Mouse (Mus musculus) limb, embryonic 12.5 days (tissue): ENCODE measurements at regions not wholly inside any gene's neighbourhood (a gene's known extent, or its start where the extent isn't known, plus 50 kb on each side); places are given as distances from the start of the nearest gene placed in this dataset.
A peak's percentile ranks its signal among the peaks of the same experiment; 100 is the strongest.

Experiments
- ATAC-seq: fragments of 200-750 bp; cut with Nextera tagmentation; 2 replicates; pipeline ENCODE4 v1.8.0; 2017; ENCODE audit warnings: low read depth, moderate TSS enrichment; ENCODE audit not compliant: insufficient number of reproducible peaks, insufficient read depth, low FRiP score, low TSS enrichment
- H3K27ac ChIP-seq: fragments of 300-500 bp; sonication (generic); 2 replicates; pipeline ENCODE4 v1.5.1; 2016; ENCODE audit warnings: mild to moderate bottlenecking, moderate library complexity
- H3K27me3 ChIP-seq: fragments of 300-500 bp; sonication (generic); 2 replicates; pipeline ENCODE4 v1.6.1; 2016; ENCODE audit warnings: mild to moderate bottlenecking, moderate library complexity
- H3K36me3 ChIP-seq: fragments of 300-500 bp; sonication (generic); 2 replicates; pipeline ENCODE4 v1.6.1; 2016; ENCODE audit warnings: mild to moderate bottlenecking, moderate library complexity
- H3K4me1 ChIP-seq: fragments of 300-500 bp; sonication (generic); replicated peaks from 2 replicates; pipeline ENCODE4 v1.6.1; 2016
- H3K4me2 ChIP-seq: fragments of 300-500 bp; sonication (generic); 2 replicates; pipeline ENCODE4 v1.6.1; 2016; ENCODE audit warnings: mild to moderate bottlenecking, moderate library complexity
- H3K4me3 ChIP-seq: fragments of 300-500 bp; sonication (generic); replicated peaks from 2 replicates; pipeline ENCODE4 v1.5.1; 2016; ENCODE audit warnings: mild to moderate bottlenecking
- H3K9ac ChIP-seq: fragments of 300-500 bp; sonication (generic); replicated peaks from 2 replicates; pipeline ENCODE4 v1.6.1; 2016; ENCODE audit warnings: mild to moderate bottlenecking, moderate library complexity
- H3K9me3 ChIP-seq: fragments of 300-500 bp; sonication (generic); 2 replicates; pipeline ENCODE4 v1.6.1; 2016; ENCODE audit warnings: mild to moderate bottlenecking, moderate library complexity
- WGBS: fragments of 180-500 bp; shearing (Covaris S2); methylation state at CpG from one replicate; pipeline ENCODE4 v1.1.7; 2016; 5-methylcytosine and 5-hydroxymethylcytosine counted together

DNA sequence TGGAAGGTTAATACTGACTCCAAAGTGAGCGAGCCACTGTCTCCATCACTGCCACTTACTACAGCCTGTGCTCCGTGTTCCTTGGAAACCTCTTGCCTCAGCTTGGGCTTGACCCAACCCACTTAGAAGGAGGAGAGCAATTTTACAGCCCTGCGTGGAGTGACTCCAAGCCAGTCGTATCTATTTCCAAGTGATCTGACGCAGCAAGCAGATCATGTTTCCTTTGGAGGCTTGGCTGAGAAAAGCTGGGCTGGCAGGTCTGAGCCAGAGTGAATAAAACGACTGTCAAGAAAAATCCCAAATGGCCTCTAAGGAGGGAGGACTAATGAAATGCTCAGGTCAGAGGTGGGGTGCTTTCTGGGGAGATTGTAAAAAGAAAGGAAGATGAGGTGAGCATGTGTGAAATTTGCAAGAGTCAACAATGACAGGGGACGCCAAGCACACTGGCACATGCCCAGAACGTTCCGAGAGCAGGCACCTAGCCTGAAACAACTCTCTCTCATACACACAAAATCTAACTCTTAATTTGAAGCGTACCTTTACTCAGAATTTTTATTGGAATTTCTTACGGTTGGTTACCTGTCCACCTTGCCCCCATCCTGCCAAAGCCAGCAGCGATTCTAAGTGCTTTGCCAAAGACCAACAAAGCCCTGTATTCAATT lies 225.5 kb downstream of the Zfp36l1 start:
- Histone ChIP-seq H3K36me3 (no peaks in the 10 kb centered on the region), H3K4me1 (peaks cover 36% of the 10 kb centered on the region), H3K27ac (peak overlapping the region; percentile 60; the same call in 1 of the 2 replicates), H3K4me3 (no peak overlapping the region), H3K4me2 (0 out of 2 replicates have a peak overlapping the region, but pooled peaks have one; percentile 2), H3K27me3 (no peaks in the 10 kb centered on the region), H3K9ac (no peak overlapping the region), H3K9me3 (no peaks in the 10 kb centered on the region)
- peak; percentile 60; the same call in 1 of the 2 replicates for ATAC-seq
- WGBS, result 28% methylated on average over 12 of the region's 12 CpGs

DNA sequence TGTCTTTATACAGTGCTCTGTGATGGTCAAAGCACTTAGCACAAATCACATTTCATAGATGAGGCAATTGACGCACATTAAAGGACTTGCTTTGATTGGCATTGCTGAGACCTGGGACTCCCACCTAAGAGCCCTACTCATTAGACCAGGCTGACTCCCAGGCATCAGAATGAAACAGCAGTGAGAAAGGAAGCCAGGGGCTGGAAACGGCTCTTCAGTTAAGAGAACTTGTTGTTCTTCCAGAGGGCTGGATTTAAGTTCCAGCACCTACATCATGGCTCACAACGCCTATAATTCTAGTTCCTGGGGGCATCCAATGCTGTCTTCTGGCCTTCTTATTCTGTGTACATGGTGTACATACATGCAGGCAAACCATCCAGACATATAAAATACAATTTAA lies 226.3 kb downstream of the Zfp36l1 start:
- Histone ChIP-seq H3K27ac (no peak overlapping the region), H3K36me3 (no peaks in the 10 kb centered on the region), H3K27me3 (no peaks in the 10 kb centered on the region), H3K4me3 (no peak overlapping the region), H3K9ac (no peak overlapping the region; the same call in 1 of the 2 replicates), H3K4me2 (no peak overlapping the region), H3K4me1 (peaks cover 39% of the 10 kb centered on the region), H3K9me3 (no peaks in the 10 kb centered on the region)
- no peak for ATAC-seq
- WGBS, result 67% methylated on average over 3 of the region's 3 CpGs

DNA sequence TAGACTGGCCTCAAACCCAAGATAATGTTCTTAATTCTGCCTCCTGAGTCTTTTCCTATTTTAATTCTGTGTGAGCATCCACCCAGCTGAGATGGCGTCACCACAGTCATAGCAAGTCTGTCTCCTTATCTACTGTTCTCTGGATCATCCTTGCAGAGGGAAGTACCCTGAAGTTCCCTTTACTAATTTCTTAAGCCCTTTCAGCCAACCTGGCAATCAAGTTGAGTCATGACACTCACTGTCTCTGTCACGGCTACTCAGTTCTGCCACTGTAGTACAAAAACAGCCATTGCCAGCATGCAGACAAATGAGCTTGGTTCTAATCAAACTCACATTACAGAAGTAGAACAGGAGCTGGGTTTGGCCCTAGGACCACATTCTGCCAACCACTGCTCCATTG lies 227.5 kb downstream of the Zfp36l1 start:
- Histone ChIP-seq H3K9me3 (no peaks in the 10 kb centered on the region), H3K4me1 (peaks cover 42% of the 10 kb centered on the region), H3K4me2 (no peak overlapping the region), H3K4me3 (no peak overlapping the region), H3K27me3 (no peaks in the 10 kb centered on the region), H3K36me3 (no peaks in the 10 kb centered on the region), H3K27ac (no peak overlapping the region), H3K9ac (no peak overlapping the region)
- ATAC-seq, result no peak
- WGBS, result 89% methylated on average over 2 of the region's 2 CpGs

DNA sequence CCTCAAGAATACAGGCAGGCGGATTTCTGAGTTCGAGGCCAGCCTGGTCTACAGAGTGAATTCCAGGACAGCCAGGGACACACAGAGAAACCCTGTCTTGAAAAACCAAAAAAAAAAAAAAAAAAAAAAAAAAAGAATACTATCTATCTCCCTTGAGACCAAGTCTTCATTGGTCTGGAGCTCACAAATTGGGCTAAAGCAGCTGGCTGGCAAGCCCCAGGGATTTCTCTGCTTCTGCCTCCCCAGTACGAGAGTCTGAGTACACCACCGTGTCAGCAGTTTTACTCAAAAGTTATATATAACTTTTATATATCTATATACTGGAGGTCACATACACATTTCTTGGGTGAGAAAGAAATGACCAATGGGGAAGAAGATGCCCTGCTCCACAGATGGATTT lies 229.2 kb downstream of the Zfp36l1 start:
- WGBS, result 92% methylated on average over 4 of the region's 4 CpGs
- no peaks in the 10 kb centered on the region for H3K9me3 ChIP-seq
- no peak overlapping the region for H3K27ac ChIP-seq
- H3K36me3 ChIP-seq, result no peaks in the 10 kb centered on the region
- H3K27me3 ChIP-seq, result no peaks in the 10 kb centered on the region
- ATAC-seq, result no peak
- H3K4me3 ChIP-seq, result no peak overlapping the region
- H3K4me1 ChIP-seq, result peaks cover 59% of the 10 kb centered on the region
- H3K4me2 ChIP-seq, result no peak overlapping the region
- H3K9ac ChIP-seq, result no peak overlapping the region

DNA sequence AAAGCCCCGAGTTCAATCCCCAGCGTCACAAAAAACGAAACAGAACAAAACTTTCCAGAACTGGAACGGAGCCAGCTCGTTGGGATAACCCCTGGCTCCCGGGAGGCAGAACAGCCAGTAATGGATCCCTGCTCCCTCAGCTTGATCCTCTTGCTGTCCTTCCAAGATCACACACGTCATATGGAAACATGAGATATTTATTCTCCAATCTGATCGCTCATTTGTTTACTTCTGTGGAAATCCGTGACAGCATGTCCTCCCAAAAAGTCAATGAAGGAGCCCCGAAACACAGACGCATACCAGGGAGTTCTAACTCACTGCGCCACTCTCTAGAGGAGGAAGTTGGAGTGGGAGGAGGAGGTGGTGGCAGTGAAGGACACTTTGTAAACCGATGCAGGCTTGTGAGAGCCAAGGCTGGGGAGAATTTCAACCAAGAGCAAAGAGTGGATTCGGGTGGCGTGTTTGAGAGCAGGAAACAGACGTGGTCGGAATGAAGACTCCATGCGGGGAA lies 232.0 kb downstream of the Zfp36l1 start:
- no peak overlapping the region for H3K4me2 ChIP-seq
- peaks cover 48% of the 10 kb centered on the region for H3K4me1 ChIP-seq

DNA sequence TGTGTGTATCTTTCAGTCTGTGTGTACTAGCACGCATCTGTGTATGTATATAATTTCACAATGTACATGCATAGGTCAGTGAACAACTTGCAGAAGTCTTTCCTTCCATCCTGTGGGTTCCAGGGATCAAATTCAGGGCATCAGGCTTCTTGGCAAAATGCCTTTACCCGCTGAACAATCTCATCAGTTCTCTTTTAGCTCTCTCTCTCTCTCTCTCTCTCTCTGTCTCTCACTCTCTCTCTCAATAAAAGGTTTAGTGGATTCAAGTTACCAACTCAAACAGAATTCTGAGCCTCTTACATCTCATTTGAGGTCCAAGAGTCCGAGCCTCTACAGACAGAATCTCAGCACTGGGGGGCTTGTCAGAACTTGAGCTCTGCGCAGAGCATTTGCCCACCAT lies 232.5 kb downstream of the Zfp36l1 start:
- Histone ChIP-seq H3K4me3 (no peak overlapping the region), H3K4me2 (no peak overlapping the region), H3K36me3 (no peaks in the 10 kb centered on the region), H3K9me3 (peaks cover 7% of the 10 kb centered on the region; the same call in 1 of the 2 replicates), H3K27ac (peak overlapping the region; percentile 92), H3K9ac (no peak overlapping the region), H3K4me1 (peaks cover 44% of the 10 kb centered on the region), H3K27me3 (no peaks in the 10 kb centered on the region)
- WGBS, result 58% methylated on average over 4 of the region's 4 CpGs
- ATAC-seq, result no peak

More for the DNA sequence above, 232.0 kb downstream of the Zfp36l1 start:
- peak overlapping the region; percentile 92 for H3K27ac ChIP-seq
- peaks cover 2% of the 10 kb centered on the region; the same call in 1 of the 2 replicates for H3K9me3 ChIP-seq
- H3K27me3 ChIP-seq, result no peaks in the 10 kb centered on the region
- H3K36me3 ChIP-seq, result no peaks in the 10 kb centered on the region
- H3K9ac ChIP-seq, result no peak overlapping the region
- 47% methylated on average over 18 of the region's 18 CpGs for WGBS
- no peak overlapping the region for H3K4me3 ChIP-seq
- no peak for ATAC-seq

DNA sequence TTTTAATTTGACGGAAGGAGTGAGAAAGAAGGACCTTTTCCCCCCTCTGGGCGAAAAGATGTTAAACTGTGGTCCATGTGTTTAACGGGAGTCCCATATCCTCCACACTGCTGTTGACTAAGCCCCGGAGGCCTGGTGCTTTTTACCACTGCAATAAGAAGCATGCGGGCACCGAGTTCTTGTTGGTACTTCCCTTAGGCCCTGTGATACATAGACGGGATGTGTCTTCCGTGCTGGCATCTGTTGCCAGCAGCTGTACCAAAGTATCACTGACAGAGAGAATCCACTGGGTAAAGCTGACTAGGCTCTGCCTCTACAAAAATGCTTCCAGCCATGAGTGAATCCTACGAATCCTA lies 232.9 kb downstream of the Zfp36l1 start:
- 28% methylated on average over 9 of the region's 9 CpGs for whole genome bisulfite sequencing
- no peak overlapping the region for H3K9ac ChIP-seq
- peak; percentile 5; the same call in 1 of the 2 replicates for ATAC-seq

DNA sequence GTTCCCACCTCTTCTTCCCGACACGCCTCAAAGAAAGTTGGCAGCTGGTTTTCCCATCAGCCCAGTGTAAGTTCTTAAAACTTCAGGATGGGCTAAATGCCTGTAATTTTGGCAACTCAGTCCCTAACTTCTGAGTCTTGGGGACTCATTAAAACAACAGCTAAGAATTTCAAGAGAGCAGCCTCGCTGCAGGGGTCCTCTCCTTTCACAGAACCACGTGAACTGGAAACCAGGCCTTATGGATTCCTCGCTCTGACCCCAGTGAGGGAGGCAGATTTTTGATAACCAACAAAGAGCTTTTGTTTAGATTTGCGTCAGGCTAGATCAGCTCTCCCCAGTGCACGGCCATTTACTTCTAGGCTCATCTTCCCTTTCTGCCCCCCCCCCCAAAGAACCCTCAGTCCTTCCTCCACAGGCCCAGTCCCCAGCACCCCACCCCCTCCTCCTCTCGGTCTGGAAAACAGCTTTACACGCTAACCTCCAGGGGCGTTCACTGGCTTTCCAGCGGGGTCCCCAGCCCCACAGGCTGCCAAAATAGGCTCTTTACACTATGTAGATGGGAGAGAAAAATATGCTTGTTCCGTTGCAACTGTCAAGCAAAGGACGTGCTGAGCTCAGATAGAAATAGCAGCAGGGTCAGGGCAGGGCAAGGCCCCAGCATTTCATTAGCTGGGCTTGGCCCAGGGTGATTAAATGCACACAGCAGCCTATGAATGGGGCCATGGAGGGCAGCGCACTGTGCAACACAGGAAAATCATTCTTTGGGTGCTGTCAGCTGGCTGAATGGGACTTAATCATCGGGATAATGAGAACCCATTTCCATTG lies 233.5 kb downstream of the Zfp36l1 start:
- no peak overlapping the region for H3K4me3 ChIP-seq
- H3K27ac ChIP-seq, result peak overlapping the region; percentile 92
- no peaks in the 10 kb centered on the region for H3K36me3 ChIP-seq
- no peaks in the 10 kb centered on the region for H3K27me3 ChIP-seq
- ATAC-seq, result peak; percentile 64
- 0 out of 2 replicates have a peak overlapping the region, but pooled peaks have one; percentile 3 for H3K9ac ChIP-seq
- whole genome bisulfite sequencing, result 5% methylated on average over 15 of the region's 15 CpGs
- peaks cover 43% of the 10 kb centered on the region for H3K4me1 ChIP-seq
- H3K9me3 ChIP-seq, result peaks cover 7% of the 10 kb centered on the region; the same call in 1 of the 2 replicates
- H3K4me2 ChIP-seq, result peak overlapping the region; percentile 28; the same call in 1 of the 2 replicates

More for the DNA sequence above, 232.9 kb downstream of the Zfp36l1 start:
- Histone ChIP-seq H3K27ac (peak overlapping the region; percentile 92), H3K4me3 (no peak overlapping the region), H3K9me3 (peaks cover 7% of the 10 kb centered on the region; the same call in 1 of the 2 replicates), H3K27me3 (no peaks in the 10 kb centered on the region), H3K4me2 (no peak overlapping the region; the same call in 1 of the 2 replicates), H3K4me1 (peaks cover 43% of the 10 kb centered on the region), H3K36me3 (no peaks in the 10 kb centered on the region)

DNA sequence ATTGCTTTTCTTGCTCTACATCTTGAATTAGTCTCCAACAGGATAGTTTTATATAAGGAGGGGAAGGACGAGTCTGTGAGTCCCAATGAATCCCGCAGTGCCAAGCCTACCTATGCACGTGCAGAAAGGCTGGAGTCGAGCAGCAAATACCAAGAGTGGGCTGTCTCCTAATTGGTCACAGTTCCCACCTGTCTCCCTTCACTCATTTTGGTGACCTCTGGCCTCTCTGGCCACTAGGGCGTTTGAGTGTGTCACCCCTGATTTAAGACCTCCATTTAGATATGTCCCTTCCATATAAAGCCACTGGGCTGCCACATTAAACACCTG lies 234.1 kb downstream of the Zfp36l1 start:
- no peak overlapping the region for H3K4me2 ChIP-seq
- no peak for ATAC-seq
- H3K9ac ChIP-seq, result no peak overlapping the region
- no peaks in the 10 kb centered on the region for H3K36me3 ChIP-seq
- H3K27me3 ChIP-seq, result no peaks in the 10 kb centered on the region
- WGBS, result 12% methylated on average over 5 of the region's 5 CpGs
- no peak overlapping the region for H3K4me3 ChIP-seq
- peaks cover 43% of the 10 kb centered on the region for H3K4me1 ChIP-seq
- H3K27ac ChIP-seq, result peak overlapping the region; percentile 92
- H3K9me3 ChIP-seq, result peaks cover 7% of the 10 kb centered on the region; the same call in 1 of the 2 replicates

DNA sequence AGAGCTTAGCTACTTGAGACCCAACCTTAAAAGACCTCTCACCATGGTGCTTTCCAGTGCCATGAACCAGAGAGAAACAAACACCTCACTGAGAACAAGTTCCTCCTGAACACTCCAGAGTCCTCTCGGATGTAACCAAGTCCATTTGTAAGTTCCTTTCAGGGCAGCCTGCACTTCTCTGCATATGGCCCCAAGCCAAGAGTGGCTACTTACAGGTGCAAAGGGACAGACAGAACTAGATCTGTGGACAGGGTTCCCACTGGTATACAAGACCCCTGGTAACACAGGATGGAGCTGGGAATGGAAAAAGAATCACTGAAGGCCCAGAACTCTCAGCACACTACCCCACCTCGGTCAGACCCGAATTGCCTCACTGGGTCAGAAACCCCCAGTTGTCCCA lies 234.7 kb downstream of the Zfp36l1 start:
- Histone ChIP-seq H3K9me3 (peaks cover 7% of the 10 kb centered on the region; the same call in 1 of the 2 replicates), H3K9ac (no peak overlapping the region), H3K4me1 (peaks cover 43% of the 10 kb centered on the region), H3K27me3 (no peaks in the 10 kb centered on the region), H3K36me3 (no peaks in the 10 kb centered on the region), H3K27ac (peak overlapping the region; percentile 92), H3K4me3 (no peak overlapping the region), H3K4me2 (no peak overlapping the region)
- ATAC-seq, result no peak
- WGBS, result 68% methylated on average over 3 of the region's 3 CpGs

DNA sequence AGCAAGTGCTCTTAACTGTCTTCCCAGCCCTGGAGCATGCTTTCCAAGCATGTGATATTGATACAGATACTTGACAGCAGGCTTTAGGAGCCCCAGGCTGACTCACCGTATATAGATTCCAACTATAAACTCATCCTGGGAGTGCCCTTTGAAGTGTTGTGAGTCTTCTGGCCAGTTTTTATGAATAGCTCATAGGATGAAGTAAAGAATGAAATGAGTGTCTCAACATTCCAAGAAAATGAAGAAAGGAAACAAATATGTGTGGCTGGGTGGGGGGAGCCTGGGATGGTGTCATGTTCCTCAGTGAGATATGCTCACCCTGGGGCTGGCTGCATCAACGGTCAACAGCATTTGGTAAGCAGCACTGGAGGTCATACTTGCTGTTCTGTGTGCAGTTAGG lies 238.5 kb downstream of the Zfp36l1 start:
- Histone ChIP-seq H3K4me2 (no peak overlapping the region), H3K27ac (no peak overlapping the region), H3K4me3 (no peak overlapping the region), H3K9me3 (peaks cover 7% of the 10 kb centered on the region; the same call in 1 of the 2 replicates), H3K4me1 (peaks cover 19% of the 10 kb centered on the region), H3K27me3 (no peaks in the 10 kb centered on the region), H3K9ac (no peak overlapping the region), H3K36me3 (no peaks in the 10 kb centered on the region)
- ATAC-seq, result no peak
- 45% methylated on average over 2 of the region's 2 CpGs for WGBS
